Mouse (Mus musculus): ENCODE data around the gene Tut1. TPM values are rescaled to one million over a fixed set of nuclear protein-coding genes. Genes with fewer than 3 reads are reported as not detected.

Gene Tut1
- polyA plus RNA-seq, 1 experiment from 2014 or later: 24.9 TPM

- Histone ChIP-seq H3K27ac (replicated peaks) (peak overlapping the region; percentile 61; the same call in 1 of the 2 replicates), H3K9me3 (no peaks in the 10 kb centered on the region), H3K27me3 (no peaks in the 10 kb centered on the region; the same call in 1 of the 2 replicates), H3K4me3 (peak overlapping the region; percentile 57), H3K9ac (peak overlapping the region; percentile 53), H3K36me3 (peaks cover 19% of the 10 kb centered on the region), H3K4me1 (replicated peaks) (peaks cover 18% of the 10 kb centered on the region), H3K4me2 (peak overlapping the region; percentile 78)
- peak; percentile 40 for ATAC-seq (ENCODE audit: low FRiP score, low read depth)
- 17% methylated on average over 16 of the region's 16 CpGs for WGBS
Measured at GRCm38 (mm10) chr19:8928689-8929223, 24.9 kb upstream of the Tut1 start.

GRCm38 (mm10) chr19:8929224-8930088 is 24.2 kb upstream of the Tut1 start, which contains the start of the genes Rom1 and Eml3:
Rom1 (minus strand) TSS chr19:8929356.
Eml3 (plus strand) TSS chr19:8929552.
- peak within 1 kb of the TSS; percentile 61; the same call in 1 of the 2 replicates for H3K27ac ChIP-seq (replicated peaks)
- WGBS: under 1% methylated on average over 59 of the region's 74 CpGs

GRCm38 (mm10) chr19:8930117-8930516 is 23.5 kb upstream of the Tut1 start:
- H3K4me2 ChIP-seq: peak overlapping the region; percentile 78
- H3K4me1 ChIP-seq (replicated peaks): peaks cover 18% of the 10 kb centered on the region
- H3K27me3 ChIP-seq: no peaks in the 10 kb centered on the region; the same call in 1 of the 2 replicates
- 0 out of 2 replicates have a peak overlapping the region, but pooled peaks have one; percentile 61 for H3K27ac ChIP-seq (replicated peaks)
- 0 out of 2 replicates have a peak, but pooled peaks have one; percentile 1 for ATAC-seq (ENCODE audit: low FRiP score, low read depth)
- peak overlapping the region; percentile 53 for H3K9ac ChIP-seq
- peak overlapping the region; percentile 57 for H3K4me3 ChIP-seq
- H3K9me3 ChIP-seq: no peaks in the 10 kb centered on the region
- WGBS: 19% methylated on average over 11 of the region's 11 CpGs
- H3K36me3 ChIP-seq: peaks cover 19% of the 10 kb centered on the region

More at GRCm38 (mm10) chr19:8929224-8930088, 24.2 kb upstream of the Tut1 start, which contains the start of the genes Rom1 and Eml3:
- Histone ChIP-seq H3K4me3 (peak within 1 kb of the TSS; percentile 57), H3K4me1 (replicated peaks) (peaks cover 18% of the 10 kb centered on the region), H3K9ac (peak within 1 kb of the TSS; percentile 53), H3K36me3 (peaks cover 19% of the 10 kb centered on the region), H3K27me3 (no peaks in the 10 kb centered on the region; the same call in 1 of the 2 replicates), H3K4me2 (peak within 1 kb of the TSS; percentile 78), H3K9me3 (no peaks in the 10 kb centered on the region)
- peak; percentile 70 for ATAC-seq (ENCODE audit: low FRiP score, low read depth)

DNA sequence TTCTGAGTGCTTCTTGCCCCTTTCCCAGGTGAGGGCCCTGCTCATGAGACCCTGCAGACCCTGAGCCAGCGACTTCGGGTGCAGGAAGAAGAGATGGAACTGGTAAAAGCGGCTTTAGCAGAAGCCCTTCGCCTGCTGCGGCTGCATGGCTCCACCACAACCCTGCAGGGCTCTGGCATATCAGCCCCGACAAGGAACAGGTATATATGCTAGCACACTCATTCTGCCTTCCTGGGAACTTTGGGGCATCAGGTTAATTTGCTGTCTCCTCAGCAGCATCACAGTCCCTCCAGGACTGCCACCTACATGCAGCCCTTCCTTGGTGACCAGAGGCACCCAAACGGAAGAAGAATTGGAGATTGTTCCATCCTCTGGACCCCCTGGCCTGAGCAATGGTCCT is 22.9 kb upstream of the Tut1 start:
- Histone ChIP-seq H3K27me3 (no peaks in the 10 kb centered on the region; the same call in 1 of the 2 replicates), H3K4me3 (no peak overlapping the region), H3K4me2 (peak overlapping the region; percentile 78; the same call in 1 of the 2 replicates), H3K9me3 (no peaks in the 10 kb centered on the region), H3K36me3 (peaks cover 18% of the 10 kb centered on the region), H3K27ac (replicated peaks) (no peak overlapping the region), H3K9ac (no peak overlapping the region), H3K4me1 (replicated peaks) (peaks cover 18% of the 10 kb centered on the region)
- no peak for ATAC-seq (ENCODE audit: low FRiP score, low read depth)
- 90% methylated on average over 7 of the region's 7 CpGs for WGBS

GRCm38 (mm10) chr19:8936736-8937135 is 16.9 kb upstream of the Tut1 start:
- 0 out of 2 replicates have a peak, but pooled peaks cover 2% of the 10 kb centered on the region for H3K36me3 ChIP-seq
- H3K27ac ChIP-seq (replicated peaks): no peak overlapping the region
- WGBS: 84% methylated on average over 2 of the region's 2 CpGs
- no peak overlapping the region for H3K9ac ChIP-seq
- H3K4me2 ChIP-seq: no peak overlapping the region
- no peaks in the 10 kb centered on the region for H3K9me3 ChIP-seq
- no peaks in the 10 kb centered on the region for H3K27me3 ChIP-seq
- H3K4me1 ChIP-seq (replicated peaks): peaks cover 12% of the 10 kb centered on the region
- no peak for ATAC-seq (ENCODE audit: low FRiP score, low read depth)
- H3K4me3 ChIP-seq: no peak overlapping the region

DNA sequence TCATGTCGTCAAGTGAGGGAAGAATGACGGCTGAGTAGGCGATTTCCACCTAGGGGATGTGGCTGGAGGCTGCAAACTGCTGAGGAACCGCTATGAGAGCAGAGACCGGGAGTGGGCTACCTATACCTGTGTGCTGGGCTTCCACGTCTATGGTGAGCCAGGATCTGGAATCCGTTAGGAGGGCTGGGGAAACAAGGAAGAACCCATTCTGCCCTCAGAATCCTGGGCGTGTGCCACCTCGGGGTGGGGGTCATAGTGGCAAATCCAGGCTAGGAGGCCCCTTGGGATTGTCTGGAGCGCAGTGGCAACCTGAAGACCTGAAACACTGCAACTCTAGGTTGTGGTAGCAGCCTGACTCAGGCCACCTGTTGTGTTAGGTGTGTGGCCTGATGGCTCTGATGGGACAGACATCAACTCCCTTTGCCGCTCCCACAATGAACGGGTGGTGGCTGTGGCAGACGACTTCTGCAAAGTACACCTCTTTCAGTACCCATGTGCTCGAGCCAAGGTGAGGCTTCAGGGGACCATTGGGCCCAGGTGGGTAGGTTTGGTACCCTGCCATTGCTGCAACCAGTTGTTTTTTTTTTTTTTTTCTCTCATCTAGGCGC is 13.0 kb upstream of the Tut1 start:
- Histone ChIP-seq H3K36me3 (peaks cover 10% of the 10 kb centered on the region), H3K4me3 (peak overlapping the region; percentile 92; the same call in 1 of the 2 replicates), H3K27ac (replicated peaks) (no peak overlapping the region), H3K4me2 (peak overlapping the region; percentile 66; the same call in 1 of the 2 replicates), H3K9ac (no peak overlapping the region; the same call in 1 of the 2 replicates), H3K27me3 (no peaks in the 10 kb centered on the region), H3K9me3 (no peaks in the 10 kb centered on the region), H3K4me1 (replicated peaks) (peaks cover 37% of the 10 kb centered on the region)
- whole genome bisulfite sequencing: 84% methylated on average over 15 of the region's 15 CpGs
- no peak for ATAC-seq (ENCODE audit: low FRiP score, low read depth)

DNA sequence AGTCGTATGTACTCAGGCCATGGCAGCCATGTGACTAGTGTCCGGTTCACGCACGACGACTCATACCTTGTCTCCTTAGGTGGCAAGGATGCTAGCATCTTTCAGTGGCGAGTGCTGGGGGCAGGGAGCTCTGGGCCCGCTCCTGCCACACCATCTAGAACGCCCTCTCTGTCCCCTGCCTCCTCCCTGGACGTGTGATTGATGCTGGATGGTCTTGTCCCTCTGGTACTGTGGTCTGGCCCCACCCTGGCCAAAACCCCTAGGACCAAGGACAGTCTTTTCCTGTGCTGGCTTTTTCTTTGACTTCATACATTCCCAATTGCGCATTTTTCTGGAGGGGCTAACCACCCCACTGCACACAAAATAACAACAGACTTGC is 12.5 kb upstream of the Tut1 start:
- peak; percentile 24; the same call in 1 of the 2 replicates for ATAC-seq (ENCODE audit: low FRiP score, low read depth)
- H3K27ac ChIP-seq (replicated peaks): peak overlapping the region; percentile 90
- peak overlapping the region; percentile 66 for H3K4me2 ChIP-seq
- peak overlapping the region; percentile 92 for H3K4me3 ChIP-seq
- peak overlapping the region; percentile 94 for H3K9ac ChIP-seq
- 29% methylated on average over 10 of the region's 10 CpGs for WGBS
- no peaks in the 10 kb centered on the region for H3K9me3 ChIP-seq
- peaks cover 13% of the 10 kb centered on the region for H3K36me3 ChIP-seq
- peaks cover 37% of the 10 kb centered on the region for H3K4me1 ChIP-seq (replicated peaks)
- no peaks in the 10 kb centered on the region for H3K27me3 ChIP-seq

DNA sequence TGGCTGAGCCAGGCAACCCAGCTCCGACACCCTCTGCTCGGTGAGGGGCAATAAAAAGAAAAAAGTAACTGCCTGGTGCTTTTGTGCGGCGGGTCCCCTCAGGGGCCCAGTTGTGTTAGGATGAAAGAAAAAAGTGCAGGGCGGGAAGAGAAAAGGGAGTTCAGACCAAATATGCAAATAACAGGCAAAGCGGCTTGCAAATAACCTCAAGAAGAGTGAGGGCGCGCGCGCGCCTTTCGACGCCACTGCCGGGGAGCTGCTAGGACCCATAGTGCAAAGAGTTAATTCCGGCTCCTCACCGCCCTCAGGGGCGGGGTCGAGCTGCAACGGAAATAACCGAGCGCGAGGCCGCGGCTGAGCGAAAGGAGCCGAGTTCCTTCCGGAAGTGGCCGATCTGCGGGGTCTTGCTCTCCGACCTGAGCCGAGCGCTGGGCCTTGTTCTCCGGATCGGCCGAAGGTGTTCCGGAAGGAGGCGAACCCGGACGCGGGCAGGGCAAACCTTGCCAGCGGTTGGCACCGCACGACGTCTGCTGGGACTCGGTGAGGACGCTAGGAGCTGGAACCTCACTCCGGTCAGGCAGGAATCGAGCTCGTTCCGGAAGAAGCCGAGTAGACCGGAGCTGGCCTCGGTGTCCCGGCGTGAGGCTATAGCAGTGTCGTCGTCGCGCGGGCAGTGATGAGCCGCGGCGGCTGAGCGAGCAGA is 12.0 kb upstream of the Tut1 start, which contains the start of gene Mta2:
TSS of gene Mta2 (plus strand) at position 361 of the 703 bp plus-strand sequence.
- Histone ChIP-seq H3K4me3 (peak within 1 kb of the TSS; percentile 92), H3K9me3 (no peaks in the 10 kb centered on the region), H3K36me3 (peaks cover 18% of the 10 kb centered on the region), H3K4me2 (peak within 1 kb of the TSS; percentile 66), H3K4me1 (replicated peaks) (peaks cover 37% of the 10 kb centered on the region), H3K9ac (peak within 1 kb of the TSS; percentile 94), H3K27ac (replicated peaks) (peak within 1 kb of the TSS; percentile 90), H3K27me3 (no peaks in the 10 kb centered on the region)
- ATAC-seq (ENCODE audit: low FRiP score, low read depth): peak; percentile 95
- WGBS: under 1% methylated on average over 64 of the region's 64 CpGs

GRCm38 (mm10) chr19:8942276-8942964 is 11.2 kb upstream of the Tut1 start:
- Histone ChIP-seq H3K4me3 (peak overlapping the region; percentile 92), H3K4me1 (replicated peaks) (peaks cover 37% of the 10 kb centered on the region), H3K27me3 (no peaks in the 10 kb centered on the region), H3K9ac (peak overlapping the region; percentile 94), H3K9me3 (no peaks in the 10 kb centered on the region), H3K36me3 (peaks cover 24% of the 10 kb centered on the region), H3K4me2 (peak overlapping the region; percentile 66), H3K27ac (replicated peaks) (peak overlapping the region; percentile 90)
- peak; percentile 29; the same call in 1 of the 2 replicates for ATAC-seq (ENCODE audit: low FRiP score, low read depth)
- under 1% methylated on average over 46 of the region's 46 CpGs for WGBS

GRCm38 (mm10) chr19:8943047-8943446 is 10.6 kb upstream of the Tut1 start:
- Histone ChIP-seq H3K27me3 (no peaks in the 10 kb centered on the region), H3K4me3 (peak overlapping the region; percentile 92), H3K4me1 (replicated peaks) (peaks cover 37% of the 10 kb centered on the region), H3K27ac (replicated peaks) (peak overlapping the region; percentile 90; the same call in 1 of the 2 replicates), H3K9ac (peak overlapping the region; percentile 94), H3K9me3 (no peaks in the 10 kb centered on the region), H3K4me2 (peak overlapping the region; percentile 66), H3K36me3 (peaks cover 31% of the 10 kb centered on the region)
- no peak for ATAC-seq (ENCODE audit: low FRiP score, low read depth)
- WGBS: 66% methylated on average over 2 of the region's 2 CpGs

Measured in hindbrain, embryonic 15.5 days (tissue).